In genomic region chr5:67002346-67002745, GRCm38 (mm10) we compare ENCODE assay signal across 23 mouse cellular contexts.
"Had no signal": no experiment of that assay in that cellular context is flagged by ENCODE, and none has a peak within 500 bp of the region (broad histone marks: within the 10 kb centered on the region; RNA-seq: fewer than 3 reads in every experiment).

No protein-coding gene starts in this region.

- H3K36me3 ChIP-seq: liver, embryonic 12.5 days had no signal

- DNase-seq: gastrocnemius, adult 2 months; gastrocnemius, postnatal 10 days; gastrocnemius, postnatal 25 days; heart, postnatal 10 days; heart, postnatal 4 days; kidney, adult 18-20 months; kidney, adult 8-10 months; kidney, postnatal 10 days; kidney, postnatal 25 days; kidney, postnatal 4 days had no signal

- H3K9me3 ChIP-seq: hindbrain, embryonic 10.5 days; hindbrain, embryonic 12.5 days; limb, embryonic 13.5 days; limb, embryonic 15.5 days; liver, embryonic 12.5 days had no signal

- H3K27me3 ChIP-seq: hindbrain, embryonic 12.5 days; limb, embryonic 13.5 days; limb, embryonic 15.5 days had no signal

- H3K4me1 ChIP-seq: liver, embryonic 12.5 days had no signal

- H3K4me2 ChIP-seq: heart, embryonic 11.5 days; hindbrain, embryonic 12.5 days; hindbrain, embryonic 14.5 days; limb, embryonic 13.5 days; limb, embryonic 15.5 days; liver, embryonic 12.5 days had no signal

- ATAC-seq: hindbrain, embryonic 16.5 days; inflammation-experienced regulatory T-cells, adult 6 months; intestine, postnatal 0 days; liver, embryonic 12.5 days had no signal

- H3K9ac ChIP-seq: hindbrain, embryonic 12.5 days; hindbrain, embryonic 14.5 days; limb, embryonic 13.5 days; limb, embryonic 15.5 days; liver, embryonic 12.5 days; liver, embryonic 14.5 days had no signal

- H3K4me3 ChIP-seq: gastrocnemius, adult 2 months; hindbrain, embryonic 10.5 days; hindbrain, embryonic 12.5 days; layer of hippocampus, adult 2 months; left cerebral cortex, adult 2 months; limb, embryonic 13.5 days; limb, embryonic 15.5 days; liver, embryonic 12.5 days had no signal

- H3K27ac ChIP-seq: gastrocnemius, adult 2 months; hindbrain, embryonic 10.5 days; hindbrain, embryonic 12.5 days; hindbrain, embryonic 14.5 days; layer of hippocampus, adult 2 months; left cerebral cortex, adult 2 months; limb, embryonic 13.5 days; limb, embryonic 15.5 days; liver, embryonic 12.5 days; liver, embryonic 14.5 days had no signal
